Mouse (Mus musculus): ENCODE data around the gene Gpr108. TPM values are rescaled to one million over a fixed set of nuclear protein-coding genes. Genes with fewer than 3 reads are reported as not detected.

The Gpr108 gene
- polyA plus RNA-seq, 1 experiment from 2014 or later, result 37.3 TPM

DNA sequence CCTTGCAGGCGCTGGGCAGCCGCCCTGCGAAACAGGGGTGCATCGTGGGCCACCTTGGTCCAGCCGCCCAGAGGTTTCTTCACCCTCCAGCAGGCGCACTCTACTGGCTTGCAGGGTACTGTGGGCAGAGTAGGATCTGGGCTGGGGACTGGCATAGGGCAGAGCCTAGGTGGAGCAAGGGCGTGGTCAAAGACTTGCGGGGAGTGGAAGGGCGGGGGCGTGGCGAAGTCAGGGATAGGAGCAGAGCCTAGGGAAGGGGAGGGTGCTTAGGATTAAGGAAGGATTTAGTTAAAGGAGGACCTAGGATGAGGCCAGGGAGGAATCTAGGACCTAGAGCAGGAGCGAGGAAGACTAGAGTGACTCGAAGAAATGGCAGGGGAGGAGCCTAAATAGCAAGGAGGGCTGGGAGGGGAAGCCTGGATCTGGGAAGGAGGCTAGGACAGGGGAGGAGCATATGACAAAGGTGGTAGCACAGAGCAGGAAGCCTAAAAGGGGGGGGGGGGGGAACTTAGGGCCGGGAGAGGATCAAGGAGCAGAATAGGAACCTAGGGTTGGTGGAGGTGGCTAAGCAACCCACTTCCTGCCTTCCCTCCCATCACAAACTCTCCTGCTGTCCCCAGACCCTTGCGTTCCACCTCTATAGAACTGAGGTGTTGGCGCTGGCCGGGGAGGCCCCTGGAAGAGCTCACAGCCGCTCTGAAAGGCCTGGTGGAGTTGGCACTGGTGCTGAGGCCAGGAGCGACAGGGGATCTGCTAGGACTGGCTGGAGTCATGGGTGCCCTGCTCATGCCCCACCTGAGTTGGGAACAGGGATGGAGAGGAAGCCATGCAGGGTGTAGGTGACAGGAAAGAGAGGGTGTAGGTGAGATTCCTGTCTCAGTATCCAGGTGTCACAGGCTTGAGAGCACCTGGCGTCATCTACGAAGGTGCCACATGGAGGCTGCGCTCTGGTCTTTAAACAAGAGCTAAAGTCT is 17.0 kb upstream of the Gpr108 start:
- Histone ChIP-seq H3K27ac (no peak overlapping the region), H3K4me3 (0 out of 2 replicates have a peak overlapping the region, but pooled peaks have one; percentile 2), H3K9me3 (no peaks in the 10 kb centered on the region), H3K9ac (0 out of 2 replicates have a peak overlapping the region, but pooled peaks have one; percentile 5), H3K27me3 (no peaks in the 10 kb centered on the region), H3K4me2 (peak overlapping the region; percentile 34), H3K36me3 (peaks cover 34% of the 10 kb centered on the region), H3K4me1 (peaks cover 8% of the 10 kb centered on the region; the same call in 1 of the 2 replicates)
- WGBS, result 32% methylated on average over 21 of the region's 22 CpGs
- peak; percentile 80 for ATAC-seq (ENCODE audit: borderline replicate concordance, extremely low read depth, low FRiP score, low TSS enrichment)

DNA sequence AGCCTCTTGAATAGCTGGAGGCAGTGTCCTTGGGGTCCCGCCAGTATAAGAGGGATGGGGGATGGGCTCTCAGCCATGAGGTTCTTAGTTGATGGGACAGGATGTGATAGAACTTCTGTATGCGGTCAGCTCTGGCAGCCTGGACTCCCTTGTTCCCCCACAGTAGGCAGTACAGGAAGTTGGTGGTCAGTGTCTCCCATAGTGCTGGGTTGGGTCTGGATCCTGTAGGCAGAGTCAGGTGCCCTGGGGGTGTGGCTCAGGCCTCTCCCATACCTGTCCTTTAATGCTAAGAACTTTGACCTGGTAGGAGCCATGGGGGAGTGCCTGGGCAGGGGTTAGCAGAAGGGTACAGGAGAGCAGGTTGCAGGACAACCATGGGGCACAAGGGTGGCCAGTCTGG is 15.9 kb upstream of the Gpr108 start:
- Histone ChIP-seq H3K4me1 (peaks cover 8% of the 10 kb centered on the region; the same call in 1 of the 2 replicates), H3K9me3 (no peaks in the 10 kb centered on the region), H3K27ac (no peak overlapping the region), H3K9ac (no peak overlapping the region), H3K4me2 (no peak overlapping the region), H3K36me3 (peaks cover 41% of the 10 kb centered on the region), H3K4me3 (no peak overlapping the region), H3K27me3 (no peaks in the 10 kb centered on the region)
- WGBS, result 62% methylated on average over 2 of the region's 2 CpGs
- 0 out of 2 replicates have a peak, but pooled peaks have one; percentile 12 for ATAC-seq (ENCODE audit: borderline replicate concordance, extremely low read depth, low FRiP score, low TSS enrichment)

DNA sequence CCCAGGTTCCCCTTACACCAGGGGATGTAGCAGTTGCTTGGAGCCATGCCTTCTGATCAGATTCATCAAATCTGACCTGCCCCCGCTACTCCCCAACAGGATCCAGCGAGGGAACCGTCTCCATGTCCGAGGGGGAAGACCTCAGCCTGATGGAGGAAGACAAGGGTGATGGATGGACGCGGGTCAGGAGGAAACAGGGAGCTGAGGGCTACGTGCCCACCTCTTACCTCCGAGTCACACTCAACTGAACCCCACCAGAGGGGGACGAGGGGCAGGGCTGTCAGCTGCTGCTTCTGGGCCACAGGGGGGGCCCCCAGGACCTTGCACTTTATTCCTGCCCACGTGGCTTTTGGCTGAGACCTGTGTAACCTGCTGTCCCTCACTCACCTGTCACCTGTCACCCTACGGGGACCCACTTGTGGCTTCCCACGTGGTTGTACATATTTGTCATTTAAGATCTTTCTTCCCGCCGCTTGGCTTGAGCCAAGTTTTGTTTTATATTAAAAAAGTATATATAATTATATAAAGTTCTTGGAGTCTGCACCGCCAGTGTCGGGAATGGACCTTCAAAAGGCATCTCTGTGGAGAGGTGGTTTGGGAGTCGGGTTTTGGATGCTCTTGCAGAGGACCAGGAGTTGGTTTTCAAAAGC is 14.8 kb upstream of the Gpr108 start:
- no peak for ATAC-seq (ENCODE audit: borderline replicate concordance, extremely low read depth, low FRiP score, low TSS enrichment)
- Histone ChIP-seq H3K4me1 (peaks cover 8% of the 10 kb centered on the region; the same call in 1 of the 2 replicates), H3K4me2 (no peak overlapping the region), H3K9ac (no peak overlapping the region), H3K9me3 (no peaks in the 10 kb centered on the region), H3K36me3 (peaks cover 50% of the 10 kb centered on the region), H3K27me3 (no peaks in the 10 kb centered on the region), H3K27ac (no peak overlapping the region), H3K4me3 (no peak overlapping the region)
- WGBS, result 84% methylated on average over 17 of the region's 17 CpGs

DNA sequence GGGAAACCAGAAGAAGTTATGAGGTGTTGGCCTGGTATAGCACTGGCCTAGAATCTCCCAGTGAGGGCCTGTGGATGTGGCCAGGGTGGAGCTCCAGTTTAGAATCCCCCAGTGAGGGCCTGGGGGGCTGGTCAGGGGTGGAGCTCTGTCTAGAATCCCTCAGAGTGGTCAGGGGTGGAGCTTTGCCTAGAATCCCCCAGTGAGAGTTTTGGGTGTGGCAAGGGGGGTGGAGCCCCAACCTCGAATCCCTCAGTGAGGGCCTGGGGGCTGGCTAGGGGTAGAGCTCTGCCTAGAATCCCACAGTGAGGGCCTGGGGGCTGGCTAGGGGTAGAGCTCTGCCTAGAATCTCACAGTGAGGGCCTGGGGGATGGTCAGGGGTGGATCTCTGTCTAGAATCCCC is 13.6 kb upstream of the Gpr108 start:
- Histone ChIP-seq H3K9ac (no peak overlapping the region), H3K27ac (no peak overlapping the region), H3K9me3 (no peaks in the 10 kb centered on the region), H3K36me3 (peaks cover 61% of the 10 kb centered on the region), H3K4me1 (peaks cover 8% of the 10 kb centered on the region; the same call in 1 of the 2 replicates), H3K4me2 (no peak overlapping the region), H3K4me3 (no peak overlapping the region), H3K27me3 (no peaks in the 10 kb centered on the region)
- 35% methylated on average over 1 of the region's 1 CpGs for WGBS
- ATAC-seq (ENCODE audit: borderline replicate concordance, extremely low read depth, low FRiP score, low TSS enrichment), result no peak

DNA sequence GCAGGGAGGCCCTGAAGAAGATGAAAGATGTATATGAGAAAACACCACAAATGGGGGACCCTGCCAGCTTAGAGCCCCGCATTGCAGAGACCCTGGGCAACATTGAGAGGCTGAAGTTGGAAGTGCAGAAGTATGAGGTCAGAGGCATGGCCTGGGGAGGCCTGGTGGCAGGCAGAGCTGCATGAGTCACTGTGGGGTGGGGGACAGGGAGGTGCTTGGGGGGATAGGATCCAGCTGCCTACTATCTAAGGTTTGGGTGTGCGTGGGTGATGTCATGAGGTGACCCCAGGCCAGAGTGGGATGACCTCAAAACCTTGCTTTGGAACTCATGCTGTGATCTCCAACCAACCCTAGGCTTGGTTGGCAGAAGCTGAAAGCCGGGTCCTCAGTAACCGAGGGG is 13.0 kb upstream of the Gpr108 start:
- H3K36me3 ChIP-seq, result peaks cover 66% of the 10 kb centered on the region
- no peak overlapping the region for H3K4me2 ChIP-seq
- no peak for ATAC-seq (ENCODE audit: borderline replicate concordance, extremely low read depth, low FRiP score, low TSS enrichment)
- H3K9me3 ChIP-seq, result no peaks in the 10 kb centered on the region
- 93% methylated on average over 4 of the region's 4 CpGs for WGBS
- H3K4me1 ChIP-seq, result peaks cover 8% of the 10 kb centered on the region; the same call in 1 of the 2 replicates
- H3K27me3 ChIP-seq, result no peaks in the 10 kb centered on the region
- no peak overlapping the region for H3K4me3 ChIP-seq
- no peak overlapping the region for H3K27ac ChIP-seq
- no peak overlapping the region for H3K9ac ChIP-seq

DNA sequence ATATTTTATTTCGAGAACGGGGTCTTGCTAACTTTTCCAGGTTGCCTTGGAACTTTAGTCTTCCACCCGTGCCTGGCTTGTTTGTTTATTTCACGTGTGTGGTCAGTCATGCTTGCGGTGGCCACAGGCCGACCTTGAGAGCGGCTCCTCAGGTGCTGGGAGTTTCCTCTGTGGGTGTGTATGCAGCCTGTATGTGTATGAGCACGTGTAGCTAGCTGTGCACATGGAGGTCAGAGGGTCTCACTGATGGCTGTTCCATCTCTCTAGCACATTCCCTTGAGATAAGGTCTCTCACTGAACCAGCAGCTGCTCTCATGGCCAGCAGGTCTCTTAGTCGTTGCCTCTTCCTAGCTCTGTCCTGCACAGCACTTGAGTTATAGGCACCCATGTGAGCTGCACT is 12.1 kb upstream of the Gpr108 start:
- Histone ChIP-seq H3K9me3 (no peaks in the 10 kb centered on the region), H3K4me2 (no peak overlapping the region), H3K9ac (no peak overlapping the region), H3K27me3 (no peaks in the 10 kb centered on the region), H3K27ac (no peak overlapping the region), H3K36me3 (peaks cover 71% of the 10 kb centered on the region), H3K4me3 (no peak overlapping the region), H3K4me1 (peaks cover 6% of the 10 kb centered on the region; the same call in 1 of the 2 replicates)
- ATAC-seq (ENCODE audit: borderline replicate concordance, extremely low read depth, low FRiP score, low TSS enrichment), result no peak
- 76% methylated on average over 9 of the region's 9 CpGs for WGBS

DNA sequence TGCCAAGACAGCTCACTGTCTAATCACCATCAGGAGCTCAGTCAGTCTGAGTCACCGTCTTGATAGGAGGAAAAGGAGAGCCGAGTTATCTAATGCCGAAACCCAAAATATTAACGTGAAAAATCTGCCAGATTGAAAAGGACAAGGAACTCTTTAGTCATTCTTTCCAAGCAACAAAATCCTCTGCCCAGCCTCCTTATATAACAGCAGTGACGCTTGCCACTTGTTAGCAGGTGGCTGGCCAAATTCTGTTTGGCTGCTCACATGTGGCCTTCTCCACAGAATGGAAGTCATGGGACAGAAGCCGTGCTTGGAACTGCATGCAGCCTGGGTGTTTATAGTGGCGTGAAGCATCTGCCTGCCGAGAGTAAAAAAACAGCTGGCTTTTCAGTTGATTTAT is 11.5 kb upstream of the Gpr108 start:
- H3K4me2 ChIP-seq, result no peak overlapping the region
- 86% methylated on average over 8 of the region's 8 CpGs for WGBS
- no peak for ATAC-seq (ENCODE audit: borderline replicate concordance, extremely low read depth, low FRiP score, low TSS enrichment)
- H3K36me3 ChIP-seq, result peaks cover 77% of the 10 kb centered on the region
- no peaks in the 10 kb centered on the region for H3K4me1 ChIP-seq
- no peak overlapping the region for H3K9ac ChIP-seq
- H3K9me3 ChIP-seq, result no peaks in the 10 kb centered on the region
- no peak overlapping the region for H3K4me3 ChIP-seq
- no peaks in the 10 kb centered on the region for H3K27me3 ChIP-seq
- H3K27ac ChIP-seq, result no peak overlapping the region

DNA sequence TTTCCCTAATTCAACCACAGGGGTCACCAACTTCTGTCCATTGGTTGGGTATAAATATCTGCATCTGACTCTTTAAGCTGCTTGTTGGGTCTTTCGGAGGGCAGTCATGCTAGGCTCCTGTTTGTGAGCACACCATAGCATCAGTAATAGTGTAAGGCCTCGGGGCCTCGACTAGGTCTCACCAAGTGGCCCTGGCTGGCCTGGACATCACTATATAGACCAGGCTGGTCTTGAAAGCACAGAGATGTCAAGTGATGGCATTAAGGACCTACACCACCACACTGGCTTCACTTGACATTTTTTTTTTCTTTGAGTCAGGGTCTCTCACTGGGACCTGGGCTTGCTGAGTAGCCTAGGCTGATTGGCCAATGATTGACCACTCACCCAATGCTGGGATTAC is 9.9 kb upstream of the Gpr108 start:
- Histone ChIP-seq H3K9ac (no peak overlapping the region), H3K4me1 (0 out of 2 replicates have a peak, but pooled peaks cover 1% of the 10 kb centered on the region), H3K36me3 (peaks cover 88% of the 10 kb centered on the region), H3K4me3 (no peak overlapping the region), H3K27ac (no peak overlapping the region), H3K4me2 (no peak overlapping the region), H3K9me3 (no peaks in the 10 kb centered on the region), H3K27me3 (no peaks in the 10 kb centered on the region)
- no peak for ATAC-seq (ENCODE audit: borderline replicate concordance, extremely low read depth, low FRiP score, low TSS enrichment)
- 96% methylated on average over 3 of the region's 3 CpGs for WGBS

DNA sequence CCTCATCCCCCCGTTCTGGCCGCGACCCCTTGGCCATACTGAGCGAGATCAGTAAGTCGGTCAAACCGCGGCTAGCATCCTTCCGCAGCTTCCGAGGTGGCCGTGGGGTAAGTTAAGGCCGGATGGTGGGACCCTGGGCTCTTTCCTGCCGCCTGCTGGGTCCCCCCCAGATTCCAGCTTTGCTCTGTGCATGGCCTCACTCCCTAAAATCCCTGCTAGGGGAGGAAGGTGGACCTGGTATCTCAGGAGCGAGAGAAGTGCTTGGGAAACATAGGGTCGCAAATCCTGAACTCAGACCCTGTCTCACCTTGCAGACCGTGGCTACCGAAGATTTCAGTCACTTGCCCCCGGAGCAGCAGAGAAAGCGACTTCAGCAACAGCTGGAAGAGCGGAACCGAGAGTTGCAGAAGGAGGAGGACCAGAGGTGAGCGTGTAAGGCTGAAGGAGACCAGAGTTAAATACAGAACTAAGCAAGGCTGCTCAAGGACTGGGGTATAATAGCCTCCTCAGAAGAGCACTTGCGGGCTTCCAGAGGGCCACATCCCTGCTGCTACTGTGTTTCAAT is 8.8 kb upstream of the Gpr108 start:
- peaks cover 77% of the 10 kb centered on the region for H3K36me3 ChIP-seq
- H3K4me1 ChIP-seq, result 0 out of 2 replicates have a peak, but pooled peaks cover 5% of the 10 kb centered on the region
- WGBS, result 92% methylated on average over 22 of the region's 22 CpGs
- no peak overlapping the region for H3K4me2 ChIP-seq
- no peak overlapping the region for H3K4me3 ChIP-seq
- ATAC-seq (ENCODE audit: borderline replicate concordance, extremely low read depth, low FRiP score, low TSS enrichment), result no peak
- no peaks in the 10 kb centered on the region for H3K27me3 ChIP-seq
- H3K9ac ChIP-seq, result no peak overlapping the region
- H3K9me3 ChIP-seq, result no peaks in the 10 kb centered on the region
- H3K27ac ChIP-seq, result no peak overlapping the region

DNA sequence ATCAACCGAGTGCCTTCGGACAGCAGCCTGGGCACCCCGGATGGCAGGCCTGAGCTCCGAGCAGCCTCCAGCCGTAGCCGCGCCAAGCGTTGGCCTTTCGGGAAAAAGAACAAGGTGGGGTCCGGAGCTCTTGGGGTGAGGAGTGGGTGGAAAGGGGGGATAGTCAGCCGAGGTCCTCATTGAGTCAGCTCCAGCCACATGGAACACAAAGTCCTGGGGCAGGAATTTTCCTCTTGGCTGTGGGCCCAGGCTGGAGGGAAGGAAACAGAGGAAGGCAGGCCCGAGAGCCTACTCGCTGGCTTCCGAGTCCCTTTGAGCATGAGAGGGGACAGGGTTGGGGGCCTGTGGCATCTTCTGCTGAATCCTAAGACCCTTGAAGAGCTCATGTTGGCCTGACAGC is 7.1 kb upstream of the Gpr108 start:
- Histone ChIP-seq H3K4me2 (no peak overlapping the region), H3K36me3 (peaks cover 61% of the 10 kb centered on the region), H3K9ac (no peak overlapping the region), H3K27me3 (no peaks in the 10 kb centered on the region), H3K4me3 (no peak overlapping the region), H3K4me1 (peaks cover 17% of the 10 kb centered on the region), H3K27ac (no peak overlapping the region), H3K9me3 (no peaks in the 10 kb centered on the region)
- ATAC-seq (ENCODE audit: borderline replicate concordance, extremely low read depth, low FRiP score, low TSS enrichment), result no peak
- WGBS, result 83% methylated on average over 14 of the region's 14 CpGs

DNA sequence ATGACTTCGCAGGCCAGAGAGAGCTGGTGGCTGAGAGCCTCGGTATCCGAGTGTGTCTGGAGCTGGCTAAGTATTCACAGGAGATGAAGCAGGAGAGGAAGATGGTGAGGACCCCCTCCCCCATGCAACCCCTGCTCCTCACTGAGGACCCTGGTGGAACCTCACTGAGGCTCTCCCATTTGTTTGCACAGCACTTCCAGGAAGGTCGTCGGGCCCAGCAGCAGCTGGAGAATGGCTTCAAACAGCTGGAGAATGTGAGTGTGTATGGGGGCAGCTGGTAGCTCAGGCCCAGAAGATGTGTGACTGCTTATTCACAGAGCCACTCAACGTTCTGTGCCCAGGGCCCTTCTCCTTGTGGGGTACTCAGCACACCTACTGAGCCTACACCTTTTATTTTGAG is 5.1 kb upstream of the Gpr108 start:
- H3K4me3 ChIP-seq, result no peak overlapping the region
- H3K4me2 ChIP-seq, result no peak overlapping the region
- peaks cover 46% of the 10 kb centered on the region for H3K36me3 ChIP-seq
- peaks cover 25% of the 10 kb centered on the region for H3K4me1 ChIP-seq
- 34% methylated on average over 6 of the region's 6 CpGs for WGBS
- H3K9me3 ChIP-seq, result no peaks in the 10 kb centered on the region
- H3K27me3 ChIP-seq, result no peaks in the 10 kb centered on the region
- H3K9ac ChIP-seq, result no peak overlapping the region
- no peak for ATAC-seq (ENCODE audit: borderline replicate concordance, extremely low read depth, low FRiP score, low TSS enrichment)
- no peak overlapping the region for H3K27ac ChIP-seq
